Mouse (Mus musculus) 3T3-L1 (cell line): ENCODE data around the gene Gm38392.

Source experiments
- DNase-seq: peaks from one replicate; pipeline ENCODE4 v3.0.0-alpha.2; 2015; ENCODE audit warnings: low read depth, low spot score

Gm38392 gene

DNA sequence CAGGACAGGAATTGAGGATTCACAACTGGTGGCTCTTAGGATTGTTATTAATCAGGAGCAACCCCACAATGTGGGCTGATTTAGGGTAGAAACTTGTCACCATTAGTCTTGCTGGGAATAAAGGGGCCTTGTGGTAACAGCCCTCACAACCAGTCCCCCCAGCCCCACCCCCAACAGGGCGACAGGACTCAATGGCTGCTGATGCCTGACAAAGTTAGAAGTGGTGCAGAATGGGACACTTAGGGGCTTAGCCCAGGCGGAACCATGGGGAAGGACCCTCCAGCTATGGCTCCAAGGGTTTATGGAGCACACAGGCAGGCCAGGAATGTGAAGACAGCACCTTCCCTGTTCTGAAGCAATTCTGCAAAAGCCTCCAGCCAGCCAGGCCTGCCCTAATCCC lies 51.4 kb downstream of the Gm38392 start:
- no peak for DNase-seq

DNA sequence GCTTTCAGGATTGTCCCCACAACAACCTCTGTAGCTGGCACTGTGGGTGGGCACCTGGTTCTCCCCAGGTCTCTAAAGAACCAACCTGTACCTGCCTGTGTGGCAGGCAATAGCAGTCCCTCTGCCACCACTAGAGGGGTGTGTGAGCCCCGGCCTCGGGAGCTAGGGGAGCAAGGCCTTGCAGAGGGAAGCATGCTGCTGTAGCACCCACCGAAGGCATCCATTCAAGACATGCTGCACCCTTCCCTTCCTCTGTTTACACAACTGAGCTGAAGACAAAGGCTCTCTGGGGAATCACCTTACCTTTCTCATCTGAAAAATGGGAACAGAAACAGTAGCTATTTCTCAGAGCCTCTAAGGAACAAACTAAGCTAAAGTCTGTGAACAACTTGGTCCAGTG lies 51.8 kb downstream of the Gm38392 start:
- DNase-seq: no peak

DNA sequence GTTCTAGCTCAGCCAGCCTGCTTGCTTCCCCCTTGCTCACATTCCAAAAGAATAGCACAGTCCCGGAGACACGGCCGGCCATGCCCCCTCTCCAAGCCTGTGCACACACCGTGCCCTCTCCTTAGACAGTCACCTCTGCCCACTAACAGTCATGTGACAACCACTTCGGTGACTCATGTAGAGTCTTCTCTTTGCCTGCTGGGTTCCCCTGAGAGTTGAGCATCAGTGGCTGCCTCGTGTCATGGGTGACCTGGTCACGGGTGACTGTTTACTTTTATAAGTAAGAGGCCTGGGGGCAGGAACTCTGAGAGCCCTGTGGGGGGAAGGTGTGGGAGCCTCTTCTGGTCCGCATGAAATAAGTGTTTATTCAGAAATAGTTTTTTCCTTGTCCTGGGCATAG lies 53.0 kb downstream of the Gm38392 start:
- DNase-seq: peak; percentile 78

DNA sequence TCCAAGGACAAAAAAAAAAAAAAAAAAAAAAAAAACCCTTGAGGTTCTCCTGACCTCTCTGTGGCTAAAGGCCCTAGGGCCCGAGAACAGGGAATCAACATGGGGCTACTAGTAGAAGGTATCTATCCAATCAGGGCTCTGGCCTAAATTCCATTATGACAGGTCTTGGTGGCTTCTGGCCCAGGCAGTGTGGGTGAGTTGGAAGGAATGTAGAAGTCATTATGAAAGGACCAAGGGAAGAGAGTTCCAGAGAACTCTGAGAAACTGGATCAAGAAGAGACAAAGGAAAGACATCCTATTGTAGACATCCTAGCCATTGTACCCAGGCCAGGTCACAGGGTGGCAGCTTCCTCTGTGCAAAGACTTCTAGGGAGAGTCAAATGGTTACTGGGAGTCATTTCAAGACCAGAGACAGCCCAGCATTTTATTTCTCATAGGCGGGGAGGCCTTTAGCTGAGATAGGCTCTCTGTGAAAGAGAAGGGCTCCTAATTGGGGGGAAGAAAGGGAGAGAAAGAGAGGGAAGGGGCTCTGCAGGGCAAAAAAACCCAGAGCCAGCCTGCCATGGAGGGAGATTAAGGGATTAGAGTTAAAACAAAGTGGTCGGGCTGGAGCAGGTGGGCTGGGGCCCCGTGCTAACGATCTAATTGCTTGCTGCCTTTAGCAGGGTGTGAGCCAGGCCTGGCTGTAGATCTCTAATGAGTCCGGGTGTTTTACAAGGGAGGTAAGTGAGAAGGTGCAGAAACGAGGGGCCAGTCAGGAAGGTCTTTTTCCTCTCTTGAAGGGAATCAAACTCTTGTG lies 54.0 kb downstream of the Gm38392 start:
- peak; percentile 73 for DNase-seq

DNA sequence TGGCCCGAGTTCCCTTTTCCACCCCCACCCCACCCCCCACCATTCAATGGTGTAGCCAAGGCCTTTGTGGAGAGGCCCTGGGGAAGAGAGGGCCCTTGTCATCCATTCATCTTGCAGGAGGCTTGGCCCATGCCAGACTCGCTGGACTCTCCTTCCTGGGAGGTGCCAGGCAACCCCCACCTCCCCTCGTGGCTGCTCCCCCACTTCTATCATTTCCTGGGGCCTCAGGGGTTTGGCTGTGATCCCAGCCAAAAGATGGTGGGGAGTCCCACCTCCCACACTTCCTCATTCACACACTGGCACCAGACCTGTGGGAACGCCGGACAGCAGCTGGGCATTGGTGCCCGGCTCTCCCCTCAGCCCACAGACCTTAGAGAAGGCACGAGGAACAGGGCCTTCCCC lies 54.7 kb downstream of the Gm38392 start:
- DNase-seq: no peak

DNA sequence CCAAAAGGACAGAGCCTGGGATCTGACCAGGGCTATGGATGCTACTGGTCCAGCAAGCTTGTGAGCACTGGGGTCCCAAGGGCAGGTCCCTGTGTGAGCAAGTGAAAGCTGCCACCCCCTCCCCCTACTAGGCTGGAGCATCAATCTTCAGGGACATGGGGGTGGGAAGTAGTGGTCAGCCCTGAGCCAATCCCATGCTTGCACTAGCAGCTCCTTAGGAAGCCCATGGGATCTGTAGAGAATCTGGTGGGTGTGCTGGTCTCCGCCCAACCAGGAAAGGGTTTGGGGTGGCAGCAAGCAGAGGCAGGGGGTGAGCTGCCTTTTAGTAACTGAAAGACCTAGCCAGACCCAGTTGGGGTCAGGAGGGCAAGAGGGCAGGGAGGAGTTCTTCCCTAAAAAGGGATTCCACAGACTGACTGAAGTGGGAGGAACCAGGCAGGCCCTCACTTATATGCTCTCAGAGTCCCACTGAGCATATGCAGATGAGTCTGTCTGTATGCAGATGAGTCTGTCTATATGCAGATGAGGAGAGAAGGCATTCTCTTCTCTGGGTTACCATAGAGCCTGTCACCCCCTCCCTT lies 55.9 kb downstream of the Gm38392 start:
- no peak for DNase-seq

DNA sequence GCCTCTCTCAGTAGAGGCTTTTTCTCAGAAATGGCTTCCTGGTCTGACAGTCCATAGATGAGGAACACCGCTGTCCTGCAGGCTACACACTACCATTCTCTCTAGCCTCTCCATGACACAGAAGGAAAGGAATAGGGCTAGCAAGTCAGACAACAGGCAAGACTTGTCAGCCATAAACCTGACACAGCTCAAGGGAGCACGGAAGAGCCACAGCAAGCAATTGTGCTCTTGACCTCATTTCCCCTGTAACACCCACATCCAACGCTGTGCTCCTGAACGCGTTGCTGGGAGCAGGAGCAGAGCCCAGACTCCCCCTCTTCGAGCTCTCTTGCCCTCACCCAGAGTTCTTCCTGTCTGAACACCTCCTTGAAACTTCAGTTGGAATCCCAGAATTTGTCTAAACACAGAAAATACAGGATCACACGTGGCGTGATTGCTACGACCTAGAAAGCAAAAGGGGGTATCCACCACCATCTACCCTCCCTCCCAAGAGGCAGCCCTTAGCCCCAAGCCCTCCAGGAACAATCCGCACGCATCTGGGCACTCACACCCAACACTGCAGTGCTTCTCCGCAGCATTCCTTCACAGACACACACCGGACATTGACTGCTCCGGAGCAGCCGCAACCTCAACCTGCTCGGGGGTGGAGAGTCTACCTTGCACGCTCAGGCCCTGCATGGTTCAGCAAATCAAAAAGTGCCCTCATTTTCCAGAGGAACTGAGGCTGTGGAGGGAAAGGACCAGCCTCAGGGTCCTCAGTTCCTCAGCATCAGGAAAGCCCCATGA lies 56.6 kb downstream of the Gm38392 start:
- no peak for DNase-seq

DNA sequence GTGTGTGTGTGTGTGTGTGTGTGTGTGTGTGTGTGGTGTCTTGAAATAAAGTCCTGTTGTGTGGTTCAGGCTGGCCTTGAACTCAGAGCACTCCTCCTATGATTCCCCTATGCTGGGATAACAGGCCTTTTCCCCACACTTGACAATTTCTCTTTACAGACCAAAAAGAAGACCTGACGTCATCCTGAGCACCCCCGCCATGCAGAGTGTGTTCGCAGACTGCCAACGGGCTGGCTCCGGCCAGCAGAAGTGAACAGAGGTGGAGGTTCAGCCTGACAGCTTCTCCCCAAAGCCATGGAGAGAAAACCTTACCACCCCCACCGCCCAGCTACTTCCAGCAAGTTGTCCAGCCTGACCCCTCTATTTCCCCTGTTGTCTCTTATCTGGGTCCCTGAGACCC lies 57.5 kb downstream of the Gm38392 start:
- no peak for DNase-seq

DNA sequence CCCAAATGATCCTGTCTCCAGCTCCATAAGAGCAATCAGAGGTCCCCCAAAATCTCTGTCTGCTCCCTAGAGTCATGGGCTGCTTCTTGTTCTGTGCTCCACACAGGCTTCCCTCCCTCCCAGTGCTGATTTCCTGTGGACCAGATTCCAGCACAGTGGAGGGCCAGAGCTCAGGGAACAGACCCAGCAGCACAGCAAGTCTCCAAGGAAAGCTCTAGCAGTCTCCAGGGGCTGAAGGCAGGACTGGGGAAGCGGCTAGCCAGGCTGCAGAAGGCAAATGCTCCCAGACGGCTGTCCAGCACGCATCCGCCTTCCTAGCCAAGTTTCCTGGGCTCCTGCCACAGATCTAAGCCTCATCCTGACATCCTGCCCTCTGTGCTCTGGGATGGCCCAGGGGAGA lies 58.1 kb downstream of the Gm38392 start:
- DNase-seq: no peak

DNA sequence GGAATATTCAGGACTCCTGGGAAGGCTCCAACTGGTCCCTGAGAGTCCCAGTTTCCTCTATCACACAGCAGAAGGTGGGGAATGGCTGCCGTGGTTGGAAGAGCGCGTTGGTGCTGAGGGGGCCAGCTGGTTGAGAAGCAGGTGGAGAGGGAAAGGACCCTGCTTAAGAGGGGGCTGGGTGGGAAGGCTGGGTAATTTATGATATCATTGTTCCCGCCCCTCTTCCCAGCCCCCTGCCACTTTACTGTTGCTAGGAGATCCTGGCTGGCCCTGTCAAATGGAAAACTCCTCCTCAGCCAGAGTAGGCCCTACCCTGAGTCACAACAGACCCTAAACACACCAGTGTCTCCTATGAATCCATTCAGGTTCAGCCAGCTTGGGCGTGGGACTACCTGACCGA lies 59.0 kb downstream of the Gm38392 start:
- no peak for DNase-seq

DNA sequence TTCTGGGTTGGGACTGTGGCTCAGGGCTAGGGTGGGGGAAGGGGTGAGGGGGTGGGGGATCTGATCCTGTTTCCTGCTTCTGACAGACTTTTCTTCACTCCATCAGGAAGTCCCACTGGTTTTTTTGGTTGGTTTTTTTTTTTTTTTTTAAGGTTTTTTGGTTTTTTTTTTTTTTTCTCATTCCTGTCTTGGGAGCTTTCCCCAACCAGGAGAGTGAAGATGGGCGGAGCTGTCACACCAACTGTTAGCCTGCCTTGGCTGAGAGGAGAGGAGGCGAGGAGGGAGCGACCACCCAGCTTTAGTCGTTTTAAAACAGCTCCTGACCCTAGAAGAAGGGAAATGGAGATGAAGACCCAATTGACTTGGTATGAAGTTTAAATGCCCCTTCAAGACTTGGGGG lies 59.8 kb downstream of the Gm38392 start:
- DNase-seq: no peak

DNA sequence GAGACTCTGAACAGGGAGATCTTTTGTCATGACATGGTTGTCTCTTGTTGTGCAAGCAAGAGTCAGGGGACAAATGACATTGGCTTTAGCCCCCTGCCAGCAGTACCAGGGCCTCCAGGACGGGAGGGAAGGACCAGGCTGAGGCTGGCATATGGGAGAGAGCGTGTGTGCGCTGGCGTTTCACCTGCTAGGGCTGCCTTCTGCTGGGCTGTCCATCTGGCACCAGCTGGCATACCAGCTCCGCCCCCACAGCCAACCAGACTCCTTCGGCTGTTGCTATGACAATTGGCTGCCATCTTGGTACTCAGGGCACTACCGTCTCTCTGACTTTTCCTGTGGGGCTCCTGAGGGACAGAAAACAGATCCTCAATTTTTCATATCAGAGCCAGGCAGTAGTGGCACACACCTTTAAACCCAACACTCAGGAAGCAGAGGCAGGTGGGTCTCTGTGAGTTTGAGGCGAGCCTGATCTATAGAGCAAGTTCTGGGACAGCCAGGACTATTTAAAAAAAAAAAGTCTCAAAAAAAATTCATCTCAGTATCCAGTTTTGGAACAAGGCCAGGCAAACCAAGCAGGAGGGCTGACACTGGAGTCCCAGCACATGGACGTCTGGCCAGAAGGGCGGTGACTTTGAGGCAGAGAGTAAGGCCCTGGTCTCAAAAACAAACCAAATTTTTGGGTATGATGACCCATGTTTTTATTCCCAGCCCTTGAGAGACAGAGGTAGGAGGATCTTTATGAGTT lies 60.7 kb downstream of the Gm38392 start:
- no peak for DNase-seq

DNA sequence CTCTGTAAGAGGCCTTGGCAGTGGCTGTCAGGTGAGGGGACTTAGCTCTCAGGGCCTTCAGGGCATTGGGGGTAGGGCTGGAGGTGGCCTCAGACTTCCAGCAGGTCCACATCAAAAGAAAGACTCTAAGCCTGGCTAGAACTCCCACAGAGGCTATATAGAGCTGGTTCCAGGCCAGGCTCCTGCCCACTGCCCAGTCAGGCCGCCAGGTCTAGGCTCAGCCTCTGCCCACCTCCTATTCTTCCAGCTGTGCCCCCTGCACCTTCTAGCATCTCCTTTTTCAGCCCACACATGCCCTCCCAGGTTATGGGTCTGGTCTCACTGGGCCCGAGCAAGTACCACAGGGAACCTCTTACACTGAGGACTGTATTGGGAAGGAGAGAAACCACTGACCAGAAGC lies 62.1 kb downstream of the Gm38392 start:
- DNase-seq: no peak

DNA sequence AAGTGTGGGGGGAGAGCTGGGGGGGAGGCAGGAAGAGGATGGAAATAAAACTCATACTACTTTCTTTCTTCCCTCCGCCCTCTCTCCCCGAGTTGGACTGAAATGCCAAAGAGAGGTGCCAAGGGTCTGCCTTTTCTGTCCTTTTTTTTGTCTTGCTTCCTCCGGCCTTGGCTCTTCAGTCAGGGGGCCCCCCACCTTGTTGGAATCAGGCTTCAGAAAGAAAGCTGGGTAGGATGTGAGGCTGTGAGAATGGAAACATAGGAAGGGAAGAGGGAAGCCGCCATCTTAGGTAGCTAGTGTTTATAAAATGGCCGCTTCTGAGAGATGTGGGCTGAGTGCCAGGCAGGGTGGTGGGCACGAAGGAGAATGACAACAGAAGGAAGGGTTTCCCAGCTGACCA lies 64.6 kb downstream of the Gm38392 start:
- no peak for DNase-seq

DNA sequence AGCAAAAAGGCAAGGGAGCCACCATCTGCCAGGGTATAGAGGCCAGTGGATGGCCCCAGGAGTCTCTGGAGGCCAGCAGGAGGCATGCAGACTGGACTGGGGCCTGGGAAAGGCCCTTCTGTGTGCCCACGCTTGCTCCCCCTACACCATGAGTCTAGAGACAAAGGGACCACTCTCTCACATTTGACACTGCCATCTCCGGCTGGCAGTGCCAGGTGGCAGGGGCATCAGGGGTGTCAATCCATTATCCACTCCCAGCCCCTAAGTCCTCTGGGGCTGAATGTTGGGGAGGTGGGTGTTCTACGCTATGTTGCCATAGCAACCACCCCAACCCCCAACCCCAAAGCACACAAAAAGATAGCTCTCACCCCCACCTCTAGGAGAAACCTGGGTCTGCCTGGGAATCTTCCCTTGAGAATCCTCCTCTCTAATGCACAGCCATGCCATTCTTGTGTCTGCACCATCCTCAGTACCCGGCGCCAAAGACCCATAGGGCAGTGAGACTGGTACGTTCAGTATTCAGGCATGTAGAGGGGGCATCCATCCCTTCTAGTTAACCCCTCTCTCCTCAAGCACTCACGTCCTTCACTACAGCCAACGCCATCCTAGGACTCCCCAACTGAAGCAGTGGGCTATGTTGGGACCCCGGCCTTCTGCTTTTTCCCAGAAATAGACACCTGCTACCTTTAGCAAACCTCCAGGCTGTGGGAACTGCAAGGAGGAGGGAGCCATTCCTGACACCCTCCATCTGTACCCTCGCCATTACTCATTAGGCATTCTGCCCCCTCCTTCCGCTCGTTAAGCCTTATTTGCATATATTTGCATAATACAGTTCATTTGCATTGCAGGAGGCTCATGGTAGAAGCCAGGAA lies 65.3 kb downstream of the Gm38392 start:
- no peak for DNase-seq

DNA sequence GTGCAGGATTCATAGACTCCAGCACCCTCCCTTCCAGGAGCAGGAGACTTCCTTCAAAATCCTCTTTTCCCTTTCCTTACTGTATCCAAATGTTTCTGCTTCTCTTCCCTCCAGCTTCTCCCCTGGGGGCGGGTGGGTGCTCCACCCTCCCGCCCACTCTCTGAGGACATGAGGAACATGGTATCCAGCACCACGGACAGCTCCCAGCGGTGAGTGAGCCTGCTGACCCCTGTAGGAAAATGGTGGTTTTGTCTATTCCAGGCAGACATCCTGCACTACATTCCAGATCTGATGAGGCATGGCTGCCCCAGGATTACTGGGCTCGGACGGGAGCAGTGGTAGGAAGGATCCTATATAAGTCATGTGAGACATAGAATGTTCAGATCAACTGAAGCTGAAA lies 66.2 kb downstream of the Gm38392 start:
- peak; percentile 94 for DNase-seq

DNA sequence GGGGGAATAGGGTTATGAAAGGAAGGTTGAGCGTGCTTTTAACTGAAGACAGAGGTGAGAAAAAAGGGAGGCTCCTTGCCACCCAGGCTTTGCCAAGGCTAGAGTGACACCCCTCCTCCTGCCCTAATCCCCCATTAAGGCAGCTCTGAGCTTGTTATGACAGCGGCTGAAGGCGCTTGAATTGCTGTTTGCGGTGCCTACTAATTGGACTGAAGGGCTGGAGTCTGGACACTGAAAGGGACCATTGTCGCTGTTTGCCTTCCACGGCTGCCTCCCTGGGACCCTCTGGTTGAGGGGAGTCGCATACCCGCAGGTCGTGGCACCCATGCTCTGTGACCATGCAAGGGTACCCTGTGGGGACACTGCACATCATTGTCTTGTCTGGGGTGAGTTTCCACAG lies 67.1 kb downstream of the Gm38392 start:
- DNase-seq: no peak

DNA sequence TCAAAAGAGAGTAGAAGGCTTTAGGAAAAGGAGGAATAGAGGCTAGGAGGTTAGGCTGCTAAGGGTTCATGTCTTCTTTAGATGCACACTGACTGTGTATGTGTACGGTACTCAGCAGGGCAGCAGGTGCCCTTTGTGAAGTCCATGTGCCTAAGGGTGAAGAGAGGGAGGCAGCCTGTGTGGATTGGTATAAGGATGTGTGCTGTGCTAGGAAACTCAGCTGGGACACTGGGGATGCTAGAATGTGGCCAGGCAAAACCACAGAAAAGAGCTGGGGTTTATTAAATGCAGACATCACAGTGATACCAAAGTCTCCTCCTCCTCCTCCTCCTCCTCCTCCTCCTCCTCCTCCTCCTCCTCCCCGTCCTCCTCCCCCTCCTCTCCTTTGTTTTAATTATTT lies 69.3 kb downstream of the Gm38392 start:
- no peak for DNase-seq

DNA sequence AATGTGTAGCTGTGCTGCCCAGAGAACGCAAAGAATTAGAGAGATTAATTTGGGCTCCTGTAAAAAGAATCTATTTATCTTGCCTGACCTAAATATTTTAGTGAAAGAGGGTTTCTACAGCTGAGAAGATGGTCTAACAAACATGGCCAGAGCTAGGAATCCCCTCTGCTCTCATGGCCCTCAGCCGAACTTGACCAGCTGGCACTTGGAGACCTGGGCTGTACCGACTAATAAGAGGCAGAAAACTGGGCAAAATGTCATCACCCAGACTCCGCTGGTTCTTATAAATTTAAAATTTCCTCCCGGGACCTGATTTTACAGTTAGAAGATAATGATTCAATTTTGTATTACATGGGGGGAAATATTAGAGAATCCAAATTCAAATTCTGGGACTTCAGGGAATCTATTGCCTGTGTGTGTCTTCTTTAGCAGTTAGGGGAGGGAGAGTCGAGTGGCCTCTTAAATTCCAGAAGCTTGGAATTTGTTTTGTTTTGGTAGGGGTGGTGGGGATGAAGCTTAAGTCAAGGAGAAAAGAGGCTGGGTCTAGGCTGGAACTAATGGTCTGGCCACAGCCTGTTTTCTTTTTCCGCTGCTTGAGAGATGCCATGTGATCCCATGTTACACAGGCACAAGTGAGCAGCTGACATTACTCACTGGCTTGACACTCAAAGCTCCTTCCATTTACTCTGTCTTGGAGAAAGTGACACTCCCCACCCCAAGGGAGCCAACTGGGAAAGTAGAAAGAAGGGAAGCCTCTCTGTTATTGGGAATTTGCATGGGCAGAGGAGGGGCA lies 70.3 kb downstream of the Gm38392 start:
- DNase-seq: no peak

DNA sequence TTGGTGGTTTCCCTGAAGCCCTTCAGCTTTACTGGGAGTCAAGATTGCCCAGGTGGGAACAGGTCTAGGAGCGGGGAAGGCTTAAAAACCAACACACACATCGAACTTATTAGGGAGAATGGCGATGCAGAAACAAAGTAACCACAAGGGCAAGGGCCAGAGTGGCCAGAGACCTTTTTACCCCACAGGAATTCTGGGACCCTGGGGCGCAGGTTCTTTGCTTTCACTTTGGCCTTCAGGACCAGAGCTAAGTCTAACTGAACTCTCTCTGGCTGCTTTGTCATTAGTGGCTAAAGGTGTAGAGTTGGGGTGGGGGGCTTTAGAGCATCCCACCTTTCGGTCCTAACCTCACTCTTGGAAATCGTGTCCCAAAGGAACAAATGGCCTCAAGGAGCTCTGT lies 70.9 kb downstream of the Gm38392 start:
- DNase-seq: no peak
